Mouse (Mus musculus): ENCODE data around the gene Polr2e. TPM values are rescaled to one million over a fixed set of nuclear protein-coding genes. Genes with fewer than 3 reads are reported as not detected.
"Not testable (repeated sequence)": the region's sequence is repeated elsewhere in the genome, so short reads cannot be mapped to it uniquely, and the experiment has no call there.

The Polr2e gene
- total and polyA plus RNA-seq, 2 experiments from 2014 or later = 106 to 123 TPM

DNA sequence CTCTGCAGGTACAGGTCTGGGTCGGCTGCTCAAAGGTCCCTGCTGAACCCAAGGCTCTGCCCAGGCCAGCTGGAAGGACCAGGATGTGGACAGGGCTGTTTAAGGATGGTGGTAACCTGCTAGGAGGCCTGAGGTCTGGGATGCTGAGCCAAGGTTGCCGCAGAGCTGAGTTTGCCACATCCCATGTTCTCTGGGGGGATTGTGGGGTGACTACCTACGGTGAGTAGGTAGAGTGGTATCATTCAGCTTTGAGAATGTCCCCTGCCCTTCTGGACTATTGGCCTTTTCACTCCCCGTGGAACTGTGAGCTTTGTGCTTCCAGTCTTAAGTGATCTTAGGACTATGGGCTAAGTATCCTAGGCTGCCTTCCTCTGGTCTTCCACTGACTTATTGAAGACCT, 16.9 kb upstream of the Polr2e start:
- Histone ChIP-seq H3K9me3 (replicated peaks; ENCODE audit: control insufficient read depth, low read length) (no peaks in the 10 kb centered on the region), H3K4me3 (ENCODE audit: low read depth, low read length) (no peak overlapping the region), H3K27ac (ENCODE audit: low read depth) (no peak overlapping the region), H3K4me2 (ENCODE audit: low read depth, low read length) (no peak overlapping the region), H3K9ac (replicated peaks; ENCODE audit: low read depth, low read length) (no peak overlapping the region), H3K27me3 (ENCODE audit: control insufficient read depth, insufficient read depth, low read length) (no peaks in the 10 kb centered on the region), H3K4me1 (ENCODE audit: control insufficient read depth, insufficient read depth) (peaks cover 18% of the 10 kb centered on the region), H3K36me3 (replicated peaks; ENCODE audit: control insufficient read depth, insufficient read depth, low read length) (peaks cover 59% of the 10 kb centered on the region)
- WGBS = 87% methylated on average over 4 of the region's 4 CpGs
- TF ChIP-seq CTCF (IDR thresholded peaks at IDR 0.05; ENCODE audit: low read depth) (no peak), EP300 (IDR thresholded peaks at IDR 0.05; ENCODE audit: low read depth) (no peak)
- DNase-seq (ENCODE audit: low spot score) = no peak
- ATAC-seq (ENCODE audit: insufficient read depth, low read depth) = no peak

DNA sequence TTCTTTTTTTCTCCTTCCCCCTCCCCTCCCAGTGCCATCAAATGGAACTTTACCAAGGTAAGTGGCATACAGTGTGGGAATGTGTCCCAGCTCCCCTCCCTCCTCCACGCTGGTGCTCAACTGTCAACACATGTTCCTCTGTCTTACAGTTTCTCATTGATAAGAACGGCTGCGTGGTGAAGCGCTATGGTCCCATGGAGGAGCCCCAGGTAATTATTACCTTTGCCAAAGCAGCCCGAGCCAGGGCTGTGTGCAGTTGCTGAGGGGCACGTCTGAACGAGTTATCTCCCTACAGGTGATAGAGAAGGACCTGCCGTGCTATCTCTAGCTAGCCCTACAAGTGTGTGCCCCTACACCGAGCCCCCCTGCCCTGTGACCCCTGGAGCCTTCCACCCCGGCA, 16.3 kb upstream of the Polr2e start:
- Histone ChIP-seq H3K36me3 (replicated peaks; ENCODE audit: control insufficient read depth, insufficient read depth, low read length) (peaks cover 53% of the 10 kb centered on the region), H3K27ac (ENCODE audit: low read depth) (no peak overlapping the region), H3K27me3 (ENCODE audit: control insufficient read depth, insufficient read depth, low read length) (no peaks in the 10 kb centered on the region), H3K4me1 (ENCODE audit: control insufficient read depth, insufficient read depth) (peaks cover 18% of the 10 kb centered on the region), H3K4me3 (ENCODE audit: low read depth, low read length) (no peak overlapping the region), H3K9ac (replicated peaks; ENCODE audit: low read depth, low read length) (no peak overlapping the region), H3K4me2 (ENCODE audit: low read depth, low read length) (no peak overlapping the region), H3K9me3 (replicated peaks; ENCODE audit: control insufficient read depth, low read length) (no peaks in the 10 kb centered on the region)
- ATAC-seq (ENCODE audit: insufficient read depth, low read depth) = no peak
- TF ChIP-seq CTCF (IDR thresholded peaks at IDR 0.05; ENCODE audit: low read depth) (no peak), EP300 (IDR thresholded peaks at IDR 0.05; ENCODE audit: low read depth) (no peak)
- WGBS = 53% methylated on average over 9 of the region's 10 CpGs
- no peak for DNase-seq (ENCODE audit: low spot score)

DNA sequence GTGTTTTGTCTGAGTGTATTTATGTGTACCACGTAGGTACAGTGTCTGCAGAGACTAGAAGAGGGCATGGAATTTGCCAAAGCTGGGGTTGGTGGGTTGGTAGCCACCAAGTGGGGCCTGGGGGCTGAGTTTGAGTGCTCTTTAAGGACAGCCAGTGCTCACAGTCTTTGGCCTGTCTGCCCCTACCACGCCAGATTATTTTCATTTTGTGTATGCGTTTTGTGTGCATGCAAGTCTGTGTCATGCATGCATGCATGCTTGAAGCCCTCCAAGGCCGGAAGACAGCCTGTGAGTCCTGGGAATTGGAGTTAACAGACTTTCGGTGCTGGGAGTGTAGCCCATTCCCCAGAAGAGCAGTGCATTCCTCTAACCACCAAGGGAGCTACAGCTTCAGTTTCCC, 15.8 kb upstream of the Polr2e start:
- 70% methylated on average over 5 of the region's 5 CpGs for WGBS
- Histone ChIP-seq H3K4me3 (ENCODE audit: low read depth, low read length) (peak overlapping the region; percentile 89; the same call in 1 of the 2 replicates), H3K4me1 (ENCODE audit: control insufficient read depth, insufficient read depth) (peaks cover 18% of the 10 kb centered on the region), H3K9ac (replicated peaks; ENCODE audit: low read depth, low read length) (0 out of 2 replicates have a peak overlapping the region, but pooled peaks have one; percentile 97), H3K27ac (ENCODE audit: low read depth) (no peak overlapping the region), H3K27me3 (ENCODE audit: control insufficient read depth, insufficient read depth, low read length) (no peaks in the 10 kb centered on the region), H3K9me3 (replicated peaks; ENCODE audit: control insufficient read depth, low read length) (no peaks in the 10 kb centered on the region), H3K36me3 (replicated peaks; ENCODE audit: control insufficient read depth, insufficient read depth, low read length) (peaks cover 47% of the 10 kb centered on the region), H3K4me2 (ENCODE audit: low read depth, low read length) (peak overlapping the region; percentile 91)
- DNase-seq (ENCODE audit: low spot score) (no peak), ATAC-seq (ENCODE audit: insufficient read depth, low read depth) (no peak)
- TF ChIP-seq CTCF (IDR thresholded peaks at IDR 0.05; ENCODE audit: low read depth) = no peak

DNA sequence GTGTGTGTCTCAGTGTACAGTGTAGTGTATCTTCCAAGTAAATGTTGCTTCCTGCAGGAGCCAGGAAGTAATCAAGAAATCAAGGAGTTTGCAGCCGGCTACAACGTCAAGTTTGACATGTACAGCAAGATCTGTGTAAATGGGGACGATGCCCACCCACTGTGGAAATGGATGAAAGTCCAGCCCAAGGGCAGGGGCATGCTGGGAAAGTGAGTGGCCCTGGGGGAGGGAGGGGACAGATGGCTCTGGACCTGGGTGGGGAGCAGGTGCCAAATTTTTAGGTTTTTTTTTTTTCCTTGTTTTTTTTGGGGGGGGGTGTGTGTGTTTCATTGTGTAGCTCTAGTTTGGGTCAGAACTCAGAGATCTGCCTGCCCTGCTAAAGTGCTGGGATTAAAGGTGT, 15.3 kb upstream of the Polr2e start:
- Histone ChIP-seq H3K27ac (ENCODE audit: low read depth) (0 out of 2 replicates have a peak overlapping the region, but pooled peaks have one; percentile 99), H3K4me2 (ENCODE audit: low read depth, low read length) (peak overlapping the region; percentile 91), H3K4me1 (ENCODE audit: control insufficient read depth, insufficient read depth) (peaks cover 18% of the 10 kb centered on the region), H3K4me3 (ENCODE audit: low read depth, low read length) (peak overlapping the region; percentile 89), H3K36me3 (replicated peaks; ENCODE audit: control insufficient read depth, insufficient read depth, low read length) (peaks cover 43% of the 10 kb centered on the region), H3K9ac (replicated peaks; ENCODE audit: low read depth, low read length) (peak overlapping the region; percentile 97; the same call in 1 of the 2 replicates)
- not testable (repeated sequence) for ATAC-seq (ENCODE audit: insufficient read depth, low read depth); H3K27me3 ChIP-seq (ENCODE audit: control insufficient read depth, insufficient read depth, low read length); H3K9me3 ChIP-seq (replicated peaks; ENCODE audit: control insufficient read depth, low read length); DNase-seq (ENCODE audit: low spot score)
- 13% methylated on average over 3 of the region's 3 CpGs for WGBS

DNA sequence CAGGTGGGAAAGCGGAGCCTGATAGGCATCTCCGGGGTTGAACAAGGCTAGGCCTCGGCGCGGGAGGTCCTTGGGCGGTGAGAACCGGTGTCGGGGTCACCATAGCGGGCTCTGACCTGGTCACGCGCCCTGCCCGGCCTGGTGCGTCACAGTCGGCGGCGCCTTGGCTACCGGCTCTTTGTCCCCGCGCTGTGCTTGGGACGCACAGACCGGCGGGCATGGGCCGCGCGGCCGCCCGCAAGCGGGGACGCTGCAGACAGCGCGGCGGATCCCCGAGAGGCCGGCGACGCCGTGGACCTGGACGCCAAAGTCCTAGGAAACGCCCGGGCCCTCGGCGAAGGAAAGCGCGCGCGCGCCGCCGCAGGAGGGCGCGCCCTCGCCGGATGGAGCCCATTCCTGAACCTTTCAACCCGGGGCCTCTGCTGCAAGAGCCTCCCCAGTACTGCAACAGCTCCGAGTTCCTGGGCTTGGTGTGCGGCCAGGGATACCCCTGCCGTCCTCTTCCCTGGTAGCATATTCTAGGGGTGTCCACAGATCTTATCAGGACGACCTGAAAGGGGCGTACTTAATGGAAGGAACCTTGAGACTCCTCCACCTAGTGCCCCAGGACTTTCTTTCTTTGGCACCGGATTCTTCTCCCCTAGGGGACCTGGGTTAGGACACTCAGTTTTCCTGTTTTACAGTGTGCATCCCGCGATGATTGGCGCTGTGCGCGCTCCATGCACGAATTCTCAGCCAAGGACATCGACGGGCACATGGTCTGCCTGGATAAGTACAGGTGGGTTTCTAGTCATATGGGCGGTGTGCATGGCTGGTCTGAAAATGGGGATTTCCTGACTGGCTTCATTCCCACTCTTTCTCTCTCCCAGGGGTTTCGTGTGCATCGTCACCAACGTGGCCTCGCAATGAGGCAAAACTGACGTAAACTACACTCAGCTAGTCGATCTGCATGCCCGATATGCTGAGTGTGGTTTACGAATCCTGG, 14.5 kb upstream of the Polr2e start:
- H3K9me3 ChIP-seq (replicated peaks; ENCODE audit: control insufficient read depth, low read length) = no peaks in the 10 kb centered on the region
- peak overlapping the region; percentile 97 for H3K9ac ChIP-seq (replicated peaks; ENCODE audit: low read depth, low read length)
- H3K4me1 ChIP-seq (ENCODE audit: control insufficient read depth, insufficient read depth) = peaks cover 18% of the 10 kb centered on the region
- no peaks in the 10 kb centered on the region for H3K27me3 ChIP-seq (ENCODE audit: control insufficient read depth, insufficient read depth, low read length)
- peaks cover 35% of the 10 kb centered on the region for H3K36me3 ChIP-seq (replicated peaks; ENCODE audit: control insufficient read depth, insufficient read depth, low read length)
- H3K27ac ChIP-seq (ENCODE audit: low read depth) = peak overlapping the region; percentile 99
- ATAC-seq (ENCODE audit: insufficient read depth, low read depth) (peak; percentile 51), DNase-seq (ENCODE audit: low spot score) (peak; percentile 71)
- peak overlapping the region; percentile 91 for H3K4me2 ChIP-seq (ENCODE audit: low read depth, low read length)
- under 1% methylated on average over 77 of the region's 77 CpGs for WGBS
- peak overlapping the region; percentile 89 for H3K4me3 ChIP-seq (ENCODE audit: low read depth, low read length)
- TF ChIP-seq CTCF (IDR thresholded peaks at IDR 0.05; ENCODE audit: low read depth) (peak; percentile 26), EP300 (IDR thresholded peaks at IDR 0.05; ENCODE audit: low read depth) (no peak)

Data from heart, postnatal 0 days (tissue).